Mouse (Mus musculus): ENCODE data around the gene Rplp1.

- TF ChIP-seq POLR2A (IDR thresholded peaks at IDR 0.05; ENCODE audit: borderline replicate concordance, extremely low read depth, insufficient read depth, insufficient read length, poor library complexity, severe bottlenecking) (no peak), CTCF (IDR thresholded peaks at IDR 0.05; ENCODE audit: borderline replicate concordance, extremely low read depth, insufficient read depth, insufficient read length) (no peak)
Observed at GRCm38 (mm10) chr9:61872246-61872941, 41.9 kb downstream of the Rplp1 start.
